Mouse (Mus musculus): ENCODE measurements around the gene Cldn24. TPM values are rescaled to one million over a fixed set of nuclear protein-coding genes. Genes with fewer than 3 reads are reported as not detected.

Gene Cldn24
- polyA plus RNA-seq, 1 experiment from 2014 or later, result not detected

DNA sequence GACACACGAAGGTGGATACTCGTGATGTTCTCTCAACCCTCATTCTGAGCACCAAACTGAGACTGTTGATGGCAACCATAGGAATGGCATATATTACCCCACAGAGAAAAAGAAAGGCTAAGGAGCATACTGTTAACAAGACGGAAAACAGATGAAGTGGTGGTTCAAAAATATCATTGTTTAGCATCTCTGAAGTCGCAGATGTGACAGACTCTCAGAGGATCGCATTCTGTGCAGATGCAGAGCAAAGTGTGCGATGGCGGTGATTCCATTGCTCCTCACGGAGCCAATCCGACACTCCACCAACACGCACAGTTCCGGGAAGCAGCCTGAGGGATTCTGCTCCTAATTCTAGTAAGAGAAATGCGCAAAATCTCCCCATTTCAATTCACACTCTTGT lies 37.3 kb downstream of the Cldn24 start:
- H3K4me2 ChIP-seq (replicated peaks), result no peak overlapping the region
- no peaks in the 10 kb centered on the region for H3K4me1 ChIP-seq
- no peak overlapping the region for H3K9ac ChIP-seq
- no peak overlapping the region for H3K27ac ChIP-seq (replicated peaks)
- no peak overlapping the region for H3K4me3 ChIP-seq (replicated peaks)
- WGBS, result 82% methylated on average over 12 of the region's 12 CpGs
- ATAC-seq (ENCODE audit: insufficient number of reproducible peaks, low FRiP score, low TSS enrichment, low read depth), result no peak
- no peaks in the 10 kb centered on the region for H3K27me3 ChIP-seq
- H3K9me3 ChIP-seq (replicated peaks), result no peaks in the 10 kb centered on the region
- H3K36me3 ChIP-seq, result peaks cover 70% of the 10 kb centered on the region

DNA sequence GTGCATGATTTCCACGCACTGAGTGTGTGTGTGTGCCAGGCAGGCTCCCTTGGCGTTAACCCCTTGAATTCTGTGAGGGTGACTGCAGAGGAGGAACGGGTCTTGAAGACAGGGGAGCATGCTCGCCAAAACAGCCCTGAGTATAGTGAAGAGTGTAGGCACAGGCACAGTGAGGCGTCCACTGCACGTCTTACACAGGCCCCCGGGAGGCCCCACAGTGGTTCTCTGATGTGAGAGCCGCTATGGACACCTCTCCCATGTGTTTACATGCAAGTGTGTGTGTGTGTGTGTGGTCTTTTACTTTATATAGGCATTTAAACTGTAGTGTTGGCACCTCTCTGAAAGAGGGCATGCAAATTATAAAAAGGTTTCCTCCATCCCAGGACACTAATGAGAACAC lies 44.6 kb downstream of the Cldn24 start:
- Histone ChIP-seq H3K9ac (no peak overlapping the region), H3K4me3 (replicated peaks) (no peak overlapping the region), H3K4me2 (replicated peaks) (no peak overlapping the region), H3K4me1 (no peaks in the 10 kb centered on the region), H3K9me3 (replicated peaks) (no peaks in the 10 kb centered on the region), H3K27me3 (no peaks in the 10 kb centered on the region), H3K36me3 (peaks cover 47% of the 10 kb centered on the region), H3K27ac (replicated peaks) (no peak overlapping the region)
- ATAC-seq (ENCODE audit: insufficient number of reproducible peaks, low FRiP score, low TSS enrichment, low read depth), result no peak
- 82% methylated on average over 8 of the region's 8 CpGs for WGBS

DNA sequence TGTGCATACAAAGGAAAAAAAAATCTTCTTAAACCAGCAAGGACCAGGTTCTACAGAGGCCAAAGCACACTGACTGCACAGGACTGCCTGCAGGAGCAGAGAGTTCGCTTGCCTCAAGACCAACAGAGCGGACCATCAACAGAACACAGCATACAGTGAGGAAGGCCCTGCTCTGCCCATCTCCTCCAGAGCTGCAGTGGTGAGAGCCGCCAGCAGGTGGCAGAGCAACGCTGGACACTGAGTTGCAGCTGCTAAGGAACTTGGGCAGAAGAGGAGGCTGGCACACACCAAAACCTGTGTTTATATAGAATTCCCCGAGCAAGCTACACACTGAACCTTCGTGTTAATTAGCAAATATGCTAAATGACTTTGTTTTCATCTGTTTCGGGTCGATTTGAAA lies 45.1 kb downstream of the Cldn24 start:
- ATAC-seq (ENCODE audit: insufficient number of reproducible peaks, low FRiP score, low TSS enrichment, low read depth), result no peak; the same call in 1 of the 2 replicates
- peaks cover 45% of the 10 kb centered on the region for H3K36me3 ChIP-seq
- H3K9me3 ChIP-seq (replicated peaks), result no peaks in the 10 kb centered on the region
- no peak overlapping the region for H3K27ac ChIP-seq (replicated peaks)
- no peak overlapping the region for H3K4me2 ChIP-seq (replicated peaks)
- H3K27me3 ChIP-seq, result no peaks in the 10 kb centered on the region
- 21% methylated on average over 8 of the region's 8 CpGs for whole genome bisulfite sequencing
- H3K4me1 ChIP-seq, result 0 out of 2 replicates have a peak, but pooled peaks cover 2% of the 10 kb centered on the region
- H3K9ac ChIP-seq, result no peak overlapping the region
- H3K4me3 ChIP-seq (replicated peaks), result no peak overlapping the region

Other genes starting within 250 kb of the Cldn24 start
- 10.5 and 12.7 TPM in 2 replicates for gene Ing2, start 146.6 kb upstream of the Cldn24 start, polyA plus RNA-seq (2015; fragmentation: Nextera tagmentation; extraction: Ambion mirVana)
- gene Cdkn2aip, start 108.2 kb upstream of the Cldn24 start, polyA plus RNA-seq (2015; fragmentation: Nextera tagmentation; extraction: Ambion mirVana), result 21.5 and 22.9 TPM in 2 replicates
- gene Cldn22, start 2.3 kb downstream of the Cldn24 start, polyA plus RNA-seq (2015; fragmentation: Nextera tagmentation; extraction: Ambion mirVana), result not detected in 2 replicates
- gene Wwc2, start 168.8 kb downstream of the Cldn24 start, polyA plus RNA-seq (2015; fragmentation: Nextera tagmentation; extraction: Ambion mirVana), result 11.9 and 12.0 TPM in 2 replicates